In genomic region chr6:8508883-8509536, GRCm38 (mm10) we compare ENCODE assay signal across 8 mouse cellular contexts. TPM values are rescaled to one million over a fixed set of nuclear protein-coding genes. Genes with fewer than 3 reads are reported as not detected.
A peak's percentile ranks its signal among the peaks of the same experiment; 100 is the strongest.
DNase-seq lines count a peak whose midpoint lies in the region; ATAC-seq and TF ChIP-seq lines count a peak whose summit lies in the region.

No protein-coding gene starts in this region.

- H3K9me3 ChIP-seq in hindbrain, postnatal 0 days (ENCODE audit: low read length), result no peaks in the 10 kb centered on the region

- H3K4me1 ChIP-seq in hindbrain, postnatal 0 days (ENCODE audit: insufficient read depth, low read length), result peaks cover 5% of the 10 kb centered on the region; the same call in 1 of the 2 replicates

- peak; percentile 99 for DNase-seq in ZHBTc4 (ENCODE audit: low read depth, low spot score)
- DNase-seq in gastrocnemius, adult 2 months, result peak; percentile 100
- DNase-seq in hindbrain, postnatal 0 days (ENCODE audit: low spot score), result peak; percentile 99
- peak; percentile 98 to 99 for DNase-seq in left cerebral cortex, adult 2 months (ENCODE audit: extremely low spot score in 1 of 2, low spot score in 2 of 2)
- peak; percentile 99 to 100 for DNase-seq in right cerebral cortex, adult 2 months (ENCODE audit: low spot score in 2 of 2)
- DNase-seq in urinary bladder, postnatal 14 days (ENCODE audit: low spot score), result peak; percentile 99

- H3K4me3 ChIP-seq in gastrocnemius, adult 2 months, result peak overlapping the region; percentile 95
- peak overlapping the region; percentile 95 for H3K4me3 ChIP-seq in hindbrain, postnatal 0 days (ENCODE audit: low read length)
- H3K4me3 ChIP-seq in left cerebral cortex, adult 2 months, result peak overlapping the region; percentile 86

- no peaks in the 10 kb centered on the region for H3K36me3 ChIP-seq in hindbrain, postnatal 0 days (ENCODE audit: insufficient read depth, low read length)

- TF ChIP-seq CTCF in gastrocnemius, adult 2 months (IDR thresholded peaks at IDR 0.05), result no peak; the same call in 1 of the 2 replicates
- TF ChIP-seq CTCF in hindbrain, postnatal 0 days (IDR thresholded peaks at IDR 0.05; ENCODE audit: low read depth), result no peak; the same call in 1 of the 2 replicates
- TF ChIP-seq CTCF in left cerebral cortex, adult 2 months (IDR thresholded peaks at IDR 0.05), result no peak; the same call in 1 of the 2 replicates

- peak overlapping the region; percentile 97 for H3K27ac ChIP-seq in gastrocnemius, adult 2 months
- H3K27ac ChIP-seq in hindbrain, postnatal 0 days, result peak overlapping the region; percentile 98
- H3K27ac ChIP-seq in left cerebral cortex, adult 2 months, result peak overlapping the region; percentile 97

- under 1% methylated on average over 56 of the region's 56 CpGs for WGBS in hindbrain, postnatal 0 days

- H3K9ac ChIP-seq in hindbrain, postnatal 0 days (replicated peaks; ENCODE audit: low read length), result peak overlapping the region; percentile 90

- H3K27me3 ChIP-seq in hindbrain, postnatal 0 days (ENCODE audit: insufficient read depth, low read length), result no peaks in the 10 kb centered on the region

- peak overlapping the region; percentile 68 for H3K4me2 ChIP-seq in hindbrain, postnatal 0 days (ENCODE audit: low read depth, low read length)

- intact Hi-C loops in gastrocnemius, adult 2 months (cut with DNase I), result loop anchor here (5.0 to 10.0 kb wide), 2 partner anchors 94 to 232 kb away; no protein-coding TSS in a partner anchor
- intact Hi-C loops in left cerebral cortex, adult 2 months (cut with DNase I), result loop anchor here (5.0 kb wide), 3 partner anchors 97 to 817 kb away; partner anchors contain the start of genes Asns, Gm45062, Rpa3 and Umad1

- peak; percentile 95 for ATAC-seq in common myeloid progenitor, adult 5-6 weeks (replicated peaks; ENCODE audit: low read depth, poor library complexity, severe bottlenecking)
- ATAC-seq in hindbrain, postnatal 0 days, result peak; percentile 99
- peak; percentile 89 for ATAC-seq in megakaryocyte, adult 5-6 weeks (ENCODE audit: poor library complexity, severe bottlenecking)

RNA-seq across cellular contexts. Expression of gene Glcci1, which starts 0.4 kb away (rescaled TPM):
- total RNA-seq in common myeloid progenitor, adult 5-6 weeks (2017), result 0.46 TPM in 1 of 2 replicates, not detected in the other
- 1 to 10 TPM; 4.2 to 4.3 TPM for total RNA-seq in gastrocnemius, adult 2 months (2021)
- total RNA-seq in hindbrain, postnatal 0 days (2014; rRNA removed), result 23.1 and 32.2 TPM in 2 replicates
- polyA plus RNA-seq in hindbrain, postnatal 0 days (2015; fragmentation: Nextera tagmentation; extraction: Ambion mirVana), result 5.8 and 6.9 TPM in 2 replicates
- total RNA-seq in left cerebral cortex, adult 2 months (2021), result 100 to 1,000 TPM; 160 to 164 TPM
- total RNA-seq in megakaryocyte, adult 5-6 weeks (2015), result 10.2 and 14.2 TPM in 2 replicates
- 3.1 and 4.1 TPM in 2 replicates for total RNA-seq in megakaryocyte, adult 5-6 weeks (2017)

Comparison
In these comparisons a context has a peak if more than half of its experiments do, and no peak if none do; other contexts are left out.
1. Peak in every context shown above with its lines: DNase-seq, ATAC-seq, H3K4me3 ChIP-seq and H3K27ac ChIP-seq.